8 mouse cellular contexts compared by ENCODE assay signal in genomic region chr4:129696158-129696985, GRCm38 (mm10). TPM values are rescaled to one million over a fixed set of nuclear protein-coding genes. Genes with fewer than 3 reads are reported as not detected.
A peak's percentile ranks its signal among the peaks of the same experiment; 100 is the strongest.
DNase-seq lines count a peak whose midpoint lies in the region; ATAC-seq lines count a peak whose summit lies in the region.

Gene Tmem39b, minus strand, starts transcription at chr4:129696838.

- H3K27ac ChIP-seq in brown adipose tissue, adult 24 weeks (replicated peaks; ENCODE audit: low read depth, low read length), result peak within 1 kb of the TSS; percentile 61
- peak within 1 kb of the TSS; percentile 83 for H3K27ac ChIP-seq in heart, embryonic 14.5 days (replicated peaks in 1 of 2; ENCODE audit: control insufficient read depth in 1 of 2, insufficient read depth in 1 of 2, low read depth in 2 of 2, low read length in 2 of 2)
- H3K27ac ChIP-seq in liver, embryonic 13.5 days, result peak within 1 kb of the TSS; percentile 74
- H3K27ac ChIP-seq in stomach, embryonic 16.5 days (ENCODE audit: low read length), result peak within 1 kb of the TSS; percentile 78

- H3K9ac ChIP-seq in heart, embryonic 14.5 days (ENCODE audit: low read length), result peak within 1 kb of the TSS; percentile 84
- H3K9ac ChIP-seq in liver, embryonic 13.5 days, result peak within 1 kb of the TSS; percentile 78
- peak within 1 kb of the TSS; percentile 75 for H3K9ac ChIP-seq in stomach, embryonic 16.5 days (ENCODE audit: low read length)

- peak within 1 kb of the TSS; percentile 91 for H3K4me3 ChIP-seq in brown adipose tissue, adult 24 weeks (ENCODE audit: insufficient read depth, low read depth, low read length)
- H3K4me3 ChIP-seq in heart, embryonic 14.5 days (ENCODE audit: control insufficient read depth in 1 of 2, insufficient read depth in 1 of 2, low read depth in 1 of 2, low read length in 2 of 2), result peak within 1 kb of the TSS; percentile 72 to 79
- peak within 1 kb of the TSS; percentile 84 for H3K4me3 ChIP-seq in liver, embryonic 13.5 days (replicated peaks)
- H3K4me3 ChIP-seq in stomach, embryonic 16.5 days (replicated peaks; ENCODE audit: low read length), result peak within 1 kb of the TSS; percentile 82

- no peaks in the 10 kb centered on the region for H3K4me1 ChIP-seq in brown adipose tissue, adult 24 weeks (ENCODE audit: control insufficient read depth, insufficient read depth, insufficient read length, low read length)
- H3K4me1 ChIP-seq in heart, embryonic 14.5 days (ENCODE audit: control insufficient read depth in 2 of 2, insufficient read depth in 2 of 2, low read length in 2 of 2), result peaks cover 2 to 8% of the 10 kb centered on the region in 2 experiments; a peak in 3 of 4 replicates
- peaks cover 28% of the 10 kb centered on the region for H3K4me1 ChIP-seq in liver, embryonic 13.5 days (replicated peaks)
- peaks cover 12% of the 10 kb centered on the region for H3K4me1 ChIP-seq in stomach, embryonic 16.5 days (ENCODE audit: control insufficient read depth, insufficient read depth, low read length)

- H3K27me3 ChIP-seq in heart, embryonic 14.5 days (ENCODE audit: control insufficient read depth, insufficient read depth, low read length), result no peaks in the 10 kb centered on the region
- no peaks in the 10 kb centered on the region for H3K27me3 ChIP-seq in liver, embryonic 13.5 days
- H3K27me3 ChIP-seq in stomach, embryonic 16.5 days (ENCODE audit: control insufficient read depth, insufficient read depth, low read length), result no peaks in the 10 kb centered on the region

- peak within 1 kb of the TSS; percentile 79 for H3K4me2 ChIP-seq in heart, embryonic 14.5 days (ENCODE audit: low read length)
- H3K4me2 ChIP-seq in liver, embryonic 13.5 days, result peak within 1 kb of the TSS; percentile 91
- peak within 1 kb of the TSS; percentile 76 for H3K4me2 ChIP-seq in stomach, embryonic 16.5 days (ENCODE audit: low read depth, low read length)

- peak; percentile 88 for ATAC-seq in heart, embryonic 14.5 days (ENCODE audit: insufficient number of reproducible peaks, insufficient read depth, low FRiP score, low read depth)
- ATAC-seq in liver, embryonic 13.5 days (ENCODE audit: low read depth), result peak; percentile 90
- peak; percentile 93 for ATAC-seq in stomach, embryonic 16.5 days (ENCODE audit: insufficient read depth, low FRiP score)

- peaks cover 29% of the 10 kb centered on the region for H3K36me3 ChIP-seq in heart, embryonic 14.5 days (ENCODE audit: control insufficient read depth, insufficient read depth, low read length)
- peaks cover 28% of the 10 kb centered on the region for H3K36me3 ChIP-seq in liver, embryonic 13.5 days
- H3K36me3 ChIP-seq in stomach, embryonic 16.5 days (ENCODE audit: control insufficient read depth, insufficient read depth, low read length), result no peaks in the 10 kb centered on the region; the same call in 1 of the 2 replicates

- DNase-seq in CD4-positive, CD25-positive, alpha-beta regulatory T cell, adult 2 months (ENCODE audit: low read depth, low spot score), result peak; percentile 92
- peak; percentile 51 for DNase-seq in fibroblast of lung, adult 2 months (ENCODE audit: low read depth)
- DNase-seq in kidney, postnatal 14 days, result peak; percentile 95
- peak; percentile 80 for DNase-seq in liver, embryonic 13.5 days
- peak; percentile 96 for DNase-seq in neural tube, embryonic 10.5 days (ENCODE audit: extremely low spot score, low spot score)

- 1% methylated on average over 57 of the region's 57 CpGs for WGBS in heart, embryonic 14.5 days
- under 1% methylated on average over 51 of the region's 57 CpGs for WGBS in liver, embryonic 13.5 days (ENCODE audit: insufficient replicate concordance)
- WGBS in stomach, embryonic 16.5 days, result under 1% methylated on average over 49 of the region's 57 CpGs

- no peaks in the 10 kb centered on the region for H3K9me3 ChIP-seq in heart, embryonic 14.5 days (ENCODE audit: control insufficient read depth, low read length)
- no peaks in the 10 kb centered on the region for H3K9me3 ChIP-seq in liver, embryonic 13.5 days (replicated peaks)
- no peaks in the 10 kb centered on the region for H3K9me3 ChIP-seq in stomach, embryonic 16.5 days (replicated peaks; ENCODE audit: control insufficient read depth, low read length)

RNA-seq across cellular contexts. Expression of gene Tmem39b, which starts in this region (rescaled TPM):
- polyA plus RNA-seq in brown adipose tissue, adult 24 weeks (2012; ENCODE audit: insufficient read depth, insufficient read length, missing spikeins), result 5.4 and 7.3 TPM in 2 replicates
- polyA plus RNA-seq in heart, embryonic 14.5 days (2014; fragmentation: Nextera tagmentation; extraction: Ambion mirVana), result 7.1 and 13.4 TPM in 2 replicates
- 4.0 and 4.4 TPM in 2 replicates for polyA plus RNA-seq in liver, embryonic 13.5 days (2015; fragmentation: Nextera tagmentation; extraction: Ambion mirVana)
- 11.7 and 13.9 TPM in 2 replicates for polyA plus RNA-seq in stomach, embryonic 16.5 days (2015; fragmentation: Nextera tagmentation; extraction: Ambion mirVana)

Comparison
In these comparisons a context has a peak if more than half of its experiments do, and no peak if none do; other contexts are left out.
1. Peak in every context shown above with its lines: DNase-seq, ATAC-seq, H3K4me3 ChIP-seq and H3K27ac ChIP-seq.